Mouse (Mus musculus): ENCODE data around the gene P2ry12.

The P2ry12 gene

DNA sequence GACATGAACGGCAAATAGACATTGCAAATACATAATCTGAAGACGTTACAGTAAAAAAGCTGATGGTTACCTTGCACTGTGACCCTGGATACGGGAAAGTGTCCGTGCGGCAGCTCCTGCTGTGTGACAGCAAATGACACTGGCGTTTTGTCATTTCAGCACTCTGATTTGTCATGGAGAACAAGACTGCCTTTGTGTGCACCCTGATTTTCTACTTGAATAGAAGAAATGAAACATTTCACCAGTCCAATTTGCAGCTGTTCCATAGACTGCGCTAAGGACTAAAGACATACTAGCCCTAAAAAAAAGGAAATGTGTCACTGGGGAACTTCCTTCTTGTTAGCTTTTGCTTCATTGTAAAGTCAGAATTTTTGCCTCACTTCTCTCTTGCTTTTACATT is at the start of gene P2ry12:
TSS of gene P2ry12 (minus strand) at position 168 of the 400 bp plus-strand sequence.
- DNase-seq (ENCODE audit: low read depth, low spot score) = no peak

DNA sequence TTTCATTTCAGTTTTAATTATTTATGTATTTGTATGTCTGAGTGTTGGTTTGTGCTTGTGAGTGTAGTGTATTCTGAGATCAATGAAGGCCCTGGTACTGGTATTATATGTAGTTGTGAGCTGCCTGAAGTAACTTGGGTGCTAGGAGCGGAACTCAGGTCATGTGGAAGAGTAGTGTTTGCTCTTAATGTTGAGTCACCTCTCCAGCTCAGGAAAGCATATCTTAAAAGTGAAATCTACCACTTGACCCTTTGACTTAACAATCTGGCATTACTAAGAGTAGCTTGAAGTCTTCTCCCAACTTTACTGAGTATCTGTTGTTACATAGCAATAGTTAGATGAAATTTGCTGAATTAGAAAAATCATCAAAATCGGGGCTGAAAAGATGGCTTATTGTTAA is 42.8 kb upstream of the P2ry12 start:
- no peak for DNase-seq (ENCODE audit: low read depth, low spot score)

DNA sequence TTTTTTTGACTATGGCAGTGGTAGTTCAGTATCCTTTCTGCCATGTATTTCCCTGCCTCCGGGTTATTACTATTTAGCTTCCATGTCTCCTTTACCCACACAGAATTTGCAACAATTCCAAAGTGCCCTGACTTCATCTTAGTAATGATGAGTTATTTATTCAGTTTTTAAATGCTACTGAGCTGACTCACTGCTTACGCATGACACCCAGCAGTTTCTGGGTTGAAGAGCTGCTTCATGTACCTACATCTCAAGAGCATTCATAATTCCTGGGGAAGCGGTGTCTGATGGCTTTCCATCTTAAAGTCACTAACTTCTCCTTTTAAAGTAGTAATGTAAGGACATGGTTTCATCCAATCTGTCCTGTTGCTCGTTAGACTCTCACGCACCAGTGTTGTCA is 42.3 kb upstream of the P2ry12 start:
- DNase-seq (ENCODE audit: low read depth, low spot score) = no peak

GRCm38 (mm10) chr3:59297653-59298052 is 35.0 kb upstream of the P2ry12 start:
- no peak for DNase-seq (ENCODE audit: low read depth, low spot score)

- DNase-seq (ENCODE audit: low read depth, low spot score) = no peak
These were observed 34.0 kb upstream of the P2ry12 start for GRCm38 (mm10) chr3:59296563-59297130.

- no peak for DNase-seq (ENCODE audit: low read depth, low spot score)
These were observed 33.3 kb upstream of the P2ry12 start for GRCm38 (mm10) chr3:59295699-59296562.

DNA sequence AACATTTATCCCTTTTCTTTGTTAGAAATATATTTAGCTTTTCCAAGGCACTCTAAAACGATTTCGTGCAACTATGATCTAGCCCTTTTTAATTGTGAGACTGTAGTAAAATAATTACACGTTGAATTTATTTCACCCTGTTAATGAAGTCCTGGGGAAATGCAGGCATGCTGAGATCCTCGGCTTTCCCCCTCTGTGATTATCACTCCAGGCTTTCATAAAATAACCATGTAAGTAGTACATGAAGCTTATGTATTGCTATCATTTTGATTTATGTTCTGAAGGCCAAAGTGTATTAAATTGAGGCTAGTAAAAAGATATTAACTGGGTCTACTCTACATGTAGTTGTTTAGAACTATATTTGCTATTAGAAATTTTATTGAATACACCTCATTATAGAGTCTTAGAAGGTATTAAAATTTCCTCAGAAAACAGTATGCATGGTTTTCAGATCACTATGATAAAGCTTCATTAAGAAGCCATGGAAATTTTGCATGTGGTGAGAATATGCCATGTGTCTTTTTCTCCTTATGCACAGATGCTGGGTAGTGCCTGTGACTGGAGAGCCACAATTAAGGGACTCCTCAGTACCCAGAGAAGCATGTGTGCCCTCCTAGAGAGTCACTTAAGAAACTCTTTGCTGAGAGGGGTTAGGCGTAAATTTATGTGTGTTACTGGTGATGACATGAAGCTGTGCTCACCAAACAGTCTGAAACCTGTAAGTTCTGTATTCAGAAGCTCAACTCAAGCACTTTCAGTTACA is 30.9 kb upstream of the P2ry12 start:
- DNase-seq (ENCODE audit: low read depth, low spot score) = no peak

DNA sequence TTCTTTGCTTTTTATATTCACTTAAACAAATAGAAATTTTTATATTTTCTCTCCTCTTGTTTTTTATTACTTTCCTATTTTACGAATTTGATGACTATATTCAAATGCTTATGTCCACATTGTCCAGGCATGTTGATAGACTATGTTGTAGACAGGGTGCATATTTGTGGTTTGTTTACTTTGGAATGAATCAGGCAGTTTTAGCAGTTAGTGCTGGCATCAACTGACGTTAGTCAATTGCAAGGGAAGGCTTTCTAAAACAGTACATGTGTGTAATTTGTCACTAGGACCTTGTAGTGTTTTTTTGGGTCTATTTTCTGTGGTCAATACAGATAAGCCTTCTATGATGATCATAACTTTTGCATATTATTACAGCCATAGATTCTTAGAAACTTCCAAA is 27.9 kb upstream of the P2ry12 start:
- no peak for DNase-seq (ENCODE audit: low read depth, low spot score)

GRCm38 (mm10) chr3:59278620-59279019 is 15.9 kb upstream of the P2ry12 start:
- DNase-seq (ENCODE audit: low read depth, low spot score) = no peak

- DNase-seq (ENCODE audit: low read depth, low spot score) = no peak
These were observed 15.5 kb upstream of the P2ry12 start for GRCm38 (mm10) chr3:59278254-59278533.

GRCm38 (mm10) chr3:59277502-59278253 is 15.0 kb upstream of the P2ry12 start:
- DNase-seq (ENCODE audit: low read depth, low spot score) = no peak

DNA sequence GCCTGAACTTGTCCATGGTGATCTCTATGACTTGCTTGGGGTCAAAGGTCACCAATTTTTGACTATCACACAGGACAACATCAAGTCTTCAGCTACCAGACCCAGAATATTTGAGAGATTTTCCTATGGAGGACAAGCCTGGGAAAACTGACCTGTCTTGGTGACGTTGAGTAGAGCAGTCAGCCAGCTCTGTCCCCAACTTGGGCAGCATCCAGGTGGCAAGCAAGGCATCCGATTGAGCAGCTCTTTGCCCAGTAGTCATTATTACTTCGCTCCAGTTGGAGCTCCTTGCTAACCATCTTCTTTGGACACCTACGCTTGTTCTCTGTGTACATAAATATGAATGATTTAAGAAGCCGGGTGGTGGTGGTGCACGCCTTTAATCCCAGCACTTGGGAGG is 8.1 kb upstream of the P2ry12 start:
- DNase-seq (ENCODE audit: low read depth, low spot score) = no peak

- DNase-seq (ENCODE audit: low read depth, low spot score) = no peak
These were observed 1.3 kb upstream of the P2ry12 start for GRCm38 (mm10) chr3:59263988-59264387.

GRCm38 (mm10) chr3:59263417-59263816 is 746 bp upstream of the P2ry12 start:
- no peak for DNase-seq (ENCODE audit: low read depth, low spot score)

DNA sequence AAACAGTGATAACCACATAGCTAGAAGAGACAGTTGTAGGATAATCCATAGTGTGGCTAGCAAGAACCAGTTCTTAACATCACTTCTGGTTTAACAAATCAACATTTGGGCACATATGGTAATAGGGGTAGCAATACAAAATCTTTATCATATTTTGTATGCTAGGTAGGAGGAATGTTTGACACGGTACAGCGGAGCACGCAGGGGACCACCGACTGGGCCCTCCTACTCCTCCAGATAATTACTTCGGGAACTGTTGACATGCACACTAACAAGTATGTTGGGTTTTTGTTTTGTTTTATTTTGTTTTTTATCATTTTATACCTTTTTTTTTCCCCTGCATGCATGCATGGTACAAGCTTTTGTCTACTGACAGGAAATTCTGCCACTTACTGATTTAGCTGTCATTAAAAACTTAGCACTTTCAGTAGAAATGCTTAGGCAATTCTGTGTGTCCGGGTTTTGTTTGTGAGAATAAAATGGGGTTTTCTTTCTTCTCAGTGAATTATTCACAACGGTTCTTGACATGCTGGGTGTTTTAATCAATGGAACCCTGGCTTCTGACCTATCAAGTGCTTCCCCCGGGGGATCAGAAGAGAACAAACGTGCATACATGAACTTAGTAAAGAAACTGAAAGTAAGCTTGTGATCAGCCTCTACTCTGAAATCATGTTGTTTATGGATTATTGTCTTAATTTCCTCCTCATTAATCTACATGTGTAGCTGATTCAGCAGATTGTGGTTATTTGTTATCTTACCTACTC is 780 bp downstream of the P2ry12 start:
- DNase-seq (ENCODE audit: low read depth, low spot score) = no peak

DNA sequence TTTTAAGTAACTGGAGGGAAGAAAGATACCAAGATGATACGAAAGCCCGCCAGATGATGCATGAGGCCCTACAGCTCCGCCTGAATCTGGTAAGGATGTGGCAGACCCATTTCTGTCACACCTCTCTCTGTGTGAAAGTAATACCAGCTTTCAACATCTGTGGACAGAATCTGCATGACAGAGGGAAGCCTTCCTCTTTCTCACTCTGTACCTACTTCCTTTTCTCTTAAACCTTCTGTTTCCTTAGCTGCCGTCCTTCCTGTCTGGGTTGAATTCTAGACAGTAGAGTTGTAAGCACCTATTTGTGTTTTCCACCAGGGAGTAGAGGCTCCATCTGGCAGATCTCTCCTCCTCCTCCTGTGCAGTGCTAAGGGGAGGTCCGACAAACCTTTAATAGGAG is 1.9 kb downstream of the P2ry12 start:
- DNase-seq (ENCODE audit: low read depth, low spot score) = no peak

DNA sequence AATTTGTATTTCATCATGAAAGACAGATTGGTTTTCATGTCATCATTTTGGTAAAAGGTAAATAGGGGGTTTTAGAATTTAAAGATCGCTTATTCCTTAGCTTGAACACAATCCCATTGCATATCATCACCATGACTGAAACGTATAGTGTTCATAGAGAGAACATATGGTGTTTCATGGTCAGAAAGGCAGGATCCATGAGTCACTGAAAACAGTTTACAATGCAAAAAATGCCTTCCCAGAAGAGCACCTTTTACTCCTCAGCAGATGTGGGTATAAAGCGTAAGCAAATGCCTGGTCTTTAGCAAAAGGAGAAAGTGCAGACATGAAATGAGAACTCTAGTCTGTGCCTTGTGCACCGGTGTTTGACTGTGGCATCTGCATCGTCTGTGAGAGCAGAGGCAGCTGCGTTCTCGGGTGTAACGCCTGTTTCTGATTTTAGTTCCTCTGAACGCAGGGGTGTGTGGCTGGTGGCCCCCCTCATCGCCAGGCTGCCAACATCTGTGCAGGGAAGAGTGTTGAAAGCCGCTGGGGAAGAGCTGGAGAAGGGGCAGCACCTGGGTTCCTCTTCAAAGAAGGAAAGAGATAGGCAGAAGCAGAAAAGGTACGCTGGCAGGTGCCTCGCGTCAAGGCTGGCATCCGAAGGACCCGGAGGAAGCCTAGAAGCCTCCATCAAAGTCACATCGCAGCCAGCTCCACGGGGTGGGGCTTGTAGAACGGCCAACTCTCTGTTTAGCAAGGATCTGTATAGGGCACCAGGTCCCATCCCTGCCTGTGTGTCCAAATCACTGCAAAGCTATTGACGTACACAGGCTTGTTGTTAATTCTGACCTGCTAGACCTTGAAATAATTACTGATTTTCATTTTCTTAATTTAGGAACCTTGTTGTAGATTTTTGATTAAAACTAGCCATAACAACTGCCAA is 4.7 kb downstream of the P2ry12 start:
- no peak for DNase-seq (ENCODE audit: low read depth, low spot score)

- no peak for DNase-seq (ENCODE audit: low read depth, low spot score)
These were observed 12.2 kb downstream of the P2ry12 start for GRCm38 (mm10) chr3:59250454-59250853.

- DNase-seq (ENCODE audit: low read depth, low spot score) = no peak
These were observed 14.6 kb downstream of the P2ry12 start for GRCm38 (mm10) chr3:59248031-59248430.

GRCm38 (mm10) chr3:59243384-59243783 is 19.3 kb downstream of the P2ry12 start:
- DNase-seq (ENCODE audit: low read depth, low spot score) = no peak

Data from c-Kit-negative CD71-positive TER-119-positive erythroid progenitor cells, embryonic 14.5 days (primary cell).